Mouse (Mus musculus): ENCODE measurements around the gene Mtrr.
A peak's percentile ranks its signal among the peaks of the same experiment; 100 is the strongest.

Gene Mtrr

GRCm38 (mm10) chr13:68568110-68568509, 13.8 kb downstream of the Mtrr start:
- no peak for DNase-seq

GRCm38 (mm10) chr13:68553391-68553790, 28.6 kb downstream of the Mtrr start:
- peak in 1 of 2 experiments; percentile 28 for DNase-seq
